Mouse (Mus musculus): ENCODE data around the gene Sash1. TPM values are rescaled to one million over a fixed set of nuclear protein-coding genes. Genes with fewer than 3 reads are reported as not detected.

Gene Sash1
- polyA plus RNA-seq, 1 experiment from 2014 or later, result 1.3 TPM

DNA sequence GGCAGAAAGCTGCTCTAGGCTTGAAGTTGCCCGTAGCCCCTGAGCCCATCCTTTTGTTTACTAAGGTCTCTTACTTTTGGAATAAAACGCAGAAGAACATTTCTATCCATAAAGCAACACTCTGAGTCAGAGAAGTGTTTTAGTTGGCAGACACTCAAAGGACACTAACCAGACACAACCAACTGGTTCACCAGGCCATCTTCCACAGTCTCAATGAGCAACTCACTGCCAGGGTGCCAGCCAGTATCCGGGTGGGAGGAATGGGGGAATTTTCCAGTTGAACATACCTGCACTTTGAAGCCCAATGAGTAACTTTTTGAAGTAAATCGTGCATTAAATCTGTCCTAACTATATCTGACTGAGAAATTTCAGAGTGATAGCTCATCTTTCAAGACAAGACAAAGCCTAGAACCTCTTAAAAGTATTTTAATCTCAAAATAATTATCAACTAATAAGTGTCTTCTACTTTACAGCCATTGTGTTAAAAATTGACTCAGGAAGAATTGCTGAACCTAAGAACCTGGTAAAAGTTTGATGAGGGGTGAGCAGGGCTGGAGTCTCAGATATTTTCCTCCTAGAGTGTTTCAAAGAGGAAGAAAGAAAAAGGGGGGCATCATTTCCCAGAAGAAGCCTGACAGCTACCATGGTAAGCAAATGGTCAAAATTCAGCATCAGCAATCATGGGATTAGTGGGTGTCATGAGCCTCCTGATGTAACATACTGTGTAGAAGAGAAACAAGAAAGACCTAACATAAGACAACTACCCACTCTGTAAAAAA is 74.4 kb downstream of the Sash1 start:
- WGBS, result 88% methylated on average over 4 of the region's 4 CpGs
- H3K36me3 ChIP-seq (ENCODE audit: control insufficient read depth, insufficient read depth), result no peaks in the 10 kb centered on the region

DNA sequence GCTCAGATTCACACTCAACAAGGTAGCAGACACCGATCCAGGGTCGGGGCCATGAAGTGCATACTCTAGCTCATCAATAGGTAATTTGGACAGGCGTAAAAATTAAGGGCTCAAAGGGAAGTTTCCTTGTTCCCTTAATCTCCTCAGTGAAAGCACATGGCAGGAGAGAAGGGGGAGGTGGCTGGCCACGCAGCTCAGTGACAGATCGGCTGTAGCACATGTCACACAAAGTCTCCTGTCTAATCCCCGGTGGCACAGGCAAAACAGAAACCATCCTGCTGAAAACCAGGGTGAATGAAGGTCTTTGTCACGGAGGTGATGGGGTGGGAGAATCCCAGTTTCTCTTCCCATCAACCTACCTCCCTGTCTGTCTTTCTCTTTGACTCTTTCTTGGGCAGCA is 75.4 kb downstream of the Sash1 start:
- ATAC-seq, result no peak

More for the DNA sequence above, 74.4 kb downstream of the Sash1 start:
- Histone ChIP-seq H3K4me2 (ENCODE audit: low read length) (no peak overlapping the region), H3K4me1 (replicated peaks; ENCODE audit: control insufficient read depth, insufficient read depth, low read length) (0 out of 2 replicates have a peak, but pooled peaks cover 2% of the 10 kb centered on the region), H3K9me3 (ENCODE audit: control insufficient read depth, low read length) (no peaks in the 10 kb centered on the region), H3K9ac (replicated peaks; ENCODE audit: low read depth, low read length) (no peak overlapping the region), H3K27ac (ENCODE audit: low read length) (no peak overlapping the region), H3K4me3 (replicated peaks; ENCODE audit: low read length) (no peak overlapping the region), H3K27me3 (replicated peaks; ENCODE audit: control insufficient read depth, insufficient read depth, low read length) (no peaks in the 10 kb centered on the region)
- no peak for ATAC-seq

DNA sequence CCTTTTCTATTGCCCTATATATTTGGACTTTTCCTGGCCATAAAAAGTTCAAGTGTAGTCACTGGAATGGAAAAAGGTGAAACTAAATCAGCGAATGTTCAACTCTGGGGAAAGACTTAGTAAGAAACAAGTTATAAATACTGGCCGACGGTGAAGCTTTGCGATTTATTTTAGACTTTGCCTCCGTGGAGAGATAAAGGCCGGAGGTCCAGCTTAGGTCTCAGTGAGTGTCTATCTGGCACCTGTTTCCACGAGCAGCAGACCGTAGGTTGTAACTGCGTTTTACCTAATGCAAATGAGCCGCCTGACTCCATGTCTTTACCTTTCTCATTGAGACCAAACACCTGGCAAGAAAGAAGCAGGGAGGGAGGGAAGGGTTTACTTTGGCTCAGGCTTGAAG is 77.5 kb downstream of the Sash1 start:
- Histone ChIP-seq H3K27ac (ENCODE audit: low read length) (no peak overlapping the region), H3K4me2 (ENCODE audit: low read length) (no peak overlapping the region), H3K4me1 (replicated peaks; ENCODE audit: control insufficient read depth, insufficient read depth, low read length) (0 out of 2 replicates have a peak, but pooled peaks cover 2% of the 10 kb centered on the region), H3K9me3 (ENCODE audit: control insufficient read depth, low read length) (no peaks in the 10 kb centered on the region), H3K36me3 (ENCODE audit: control insufficient read depth, insufficient read depth) (no peaks in the 10 kb centered on the region), H3K27me3 (replicated peaks; ENCODE audit: control insufficient read depth, insufficient read depth, low read length) (no peaks in the 10 kb centered on the region), H3K4me3 (replicated peaks; ENCODE audit: low read length) (no peak overlapping the region), H3K9ac (replicated peaks; ENCODE audit: low read depth, low read length) (no peak overlapping the region)
- WGBS, result 93% methylated on average over 10 of the region's 10 CpGs
- ATAC-seq, result no peak

More for the DNA sequence above, 75.4 kb downstream of the Sash1 start:
- Histone ChIP-seq H3K36me3 (ENCODE audit: control insufficient read depth, insufficient read depth) (no peaks in the 10 kb centered on the region), H3K4me1 (replicated peaks; ENCODE audit: control insufficient read depth, insufficient read depth, low read length) (0 out of 2 replicates have a peak, but pooled peaks cover 2% of the 10 kb centered on the region), H3K27me3 (replicated peaks; ENCODE audit: control insufficient read depth, insufficient read depth, low read length) (no peaks in the 10 kb centered on the region), H3K9me3 (ENCODE audit: control insufficient read depth, low read length) (no peaks in the 10 kb centered on the region), H3K27ac (ENCODE audit: low read length) (no peak overlapping the region), H3K9ac (replicated peaks; ENCODE audit: low read depth, low read length) (no peak overlapping the region), H3K4me2 (ENCODE audit: low read length) (no peak overlapping the region), H3K4me3 (replicated peaks; ENCODE audit: low read length) (no peak overlapping the region)
- WGBS, result 68% methylated on average over 7 of the region's 7 CpGs

DNA sequence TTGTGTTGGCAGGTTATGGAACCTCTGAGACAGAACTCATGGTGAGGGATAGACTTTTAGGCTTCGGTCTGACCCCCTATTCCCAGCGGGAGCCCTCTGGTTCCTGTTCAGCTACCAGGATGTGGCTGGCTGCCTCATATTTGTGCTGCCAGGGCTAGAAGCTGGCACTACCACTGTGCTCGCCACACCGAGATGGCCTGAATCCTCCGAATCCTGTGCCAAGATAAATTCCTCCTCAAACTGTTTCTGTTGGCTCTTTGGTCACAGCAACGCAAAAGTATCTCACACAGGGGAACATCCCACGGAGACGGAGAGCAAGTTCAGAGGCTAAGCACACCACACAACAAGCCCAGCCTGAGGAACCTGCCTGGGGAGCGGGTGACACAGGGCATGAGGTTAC is 78.3 kb downstream of the Sash1 start:
- no peak overlapping the region for H3K4me2 ChIP-seq (ENCODE audit: low read length)
- ATAC-seq, result no peak
- H3K4me3 ChIP-seq (replicated peaks; ENCODE audit: low read length), result no peak overlapping the region
- no peak overlapping the region for H3K27ac ChIP-seq (ENCODE audit: low read length)
- WGBS, result 91% methylated on average over 9 of the region's 9 CpGs
- no peaks in the 10 kb centered on the region for H3K4me1 ChIP-seq (replicated peaks; ENCODE audit: control insufficient read depth, insufficient read depth, low read length)
- H3K9ac ChIP-seq (replicated peaks; ENCODE audit: low read depth, low read length), result no peak overlapping the region
- no peaks in the 10 kb centered on the region for H3K27me3 ChIP-seq (replicated peaks; ENCODE audit: control insufficient read depth, insufficient read depth, low read length)
- no peaks in the 10 kb centered on the region for H3K36me3 ChIP-seq (ENCODE audit: control insufficient read depth, insufficient read depth)
- no peaks in the 10 kb centered on the region for H3K9me3 ChIP-seq (ENCODE audit: control insufficient read depth, low read length)

DNA sequence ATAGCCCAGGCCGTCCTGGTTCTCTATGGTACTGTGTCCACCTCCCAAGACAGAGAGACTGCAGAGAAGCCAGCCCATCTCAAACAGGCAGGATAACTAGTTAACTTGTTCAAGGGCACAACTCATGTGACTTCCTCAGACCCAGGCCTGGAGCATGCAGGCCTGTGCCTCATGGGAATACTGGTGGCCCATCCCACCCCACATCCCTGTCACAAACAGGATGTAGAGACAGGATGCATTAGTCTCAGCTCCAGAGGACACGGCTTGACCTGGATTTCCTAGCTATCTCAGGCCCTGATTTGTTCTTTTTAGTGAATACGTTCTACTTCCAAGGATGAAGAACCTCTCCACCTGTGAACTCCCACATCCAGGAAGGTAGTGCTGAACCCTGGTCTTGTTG is 80.5 kb downstream of the Sash1 start:
- Histone ChIP-seq H3K4me1 (replicated peaks; ENCODE audit: control insufficient read depth, insufficient read depth, low read length) (peaks cover 11% of the 10 kb centered on the region), H3K4me2 (ENCODE audit: low read length) (no peak overlapping the region), H3K4me3 (replicated peaks; ENCODE audit: low read length) (no peak overlapping the region), H3K27me3 (replicated peaks; ENCODE audit: control insufficient read depth, insufficient read depth, low read length) (no peaks in the 10 kb centered on the region), H3K9ac (replicated peaks; ENCODE audit: low read depth, low read length) (no peak overlapping the region), H3K9me3 (ENCODE audit: control insufficient read depth, low read length) (no peaks in the 10 kb centered on the region), H3K27ac (ENCODE audit: low read length) (no peak overlapping the region), H3K36me3 (ENCODE audit: control insufficient read depth, insufficient read depth) (no peaks in the 10 kb centered on the region)
- 87% methylated on average over 3 of the region's 3 CpGs for WGBS
- ATAC-seq, result no peak

DNA sequence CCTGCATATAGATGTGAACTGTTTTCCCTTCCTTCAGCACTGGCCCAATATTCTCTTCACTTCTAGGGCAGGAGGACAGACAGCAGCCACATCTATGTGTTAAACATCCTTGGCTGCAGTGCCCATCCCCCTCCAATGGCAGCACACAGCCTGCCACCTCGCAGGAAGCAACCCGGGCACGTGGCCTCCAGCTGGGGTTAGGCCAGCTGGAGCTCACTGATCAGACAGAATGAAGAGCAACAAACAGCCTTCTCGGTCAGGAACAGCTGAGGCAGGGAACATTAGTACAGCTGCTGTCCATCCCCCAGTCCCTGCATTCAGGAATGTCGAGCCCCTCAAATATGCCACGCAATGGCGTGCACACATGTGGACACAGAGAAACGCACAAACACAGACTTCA is 81.6 kb downstream of the Sash1 start:
- H3K4me2 ChIP-seq (ENCODE audit: low read length), result no peak overlapping the region
- no peak overlapping the region for H3K27ac ChIP-seq (ENCODE audit: low read length)
- H3K4me1 ChIP-seq (replicated peaks; ENCODE audit: control insufficient read depth, insufficient read depth, low read length), result peaks cover 11% of the 10 kb centered on the region
- no peaks in the 10 kb centered on the region for H3K36me3 ChIP-seq (ENCODE audit: control insufficient read depth, insufficient read depth)
- H3K9ac ChIP-seq (replicated peaks; ENCODE audit: low read depth, low read length), result no peak overlapping the region
- H3K9me3 ChIP-seq (ENCODE audit: control insufficient read depth, low read length), result no peaks in the 10 kb centered on the region
- peak; percentile 13; the same call in 1 of the 2 replicates for ATAC-seq
- H3K27me3 ChIP-seq (replicated peaks; ENCODE audit: control insufficient read depth, insufficient read depth, low read length), result no peaks in the 10 kb centered on the region
- no peak overlapping the region for H3K4me3 ChIP-seq (replicated peaks; ENCODE audit: low read length)
- WGBS, result 46% methylated on average over 8 of the region's 8 CpGs

DNA sequence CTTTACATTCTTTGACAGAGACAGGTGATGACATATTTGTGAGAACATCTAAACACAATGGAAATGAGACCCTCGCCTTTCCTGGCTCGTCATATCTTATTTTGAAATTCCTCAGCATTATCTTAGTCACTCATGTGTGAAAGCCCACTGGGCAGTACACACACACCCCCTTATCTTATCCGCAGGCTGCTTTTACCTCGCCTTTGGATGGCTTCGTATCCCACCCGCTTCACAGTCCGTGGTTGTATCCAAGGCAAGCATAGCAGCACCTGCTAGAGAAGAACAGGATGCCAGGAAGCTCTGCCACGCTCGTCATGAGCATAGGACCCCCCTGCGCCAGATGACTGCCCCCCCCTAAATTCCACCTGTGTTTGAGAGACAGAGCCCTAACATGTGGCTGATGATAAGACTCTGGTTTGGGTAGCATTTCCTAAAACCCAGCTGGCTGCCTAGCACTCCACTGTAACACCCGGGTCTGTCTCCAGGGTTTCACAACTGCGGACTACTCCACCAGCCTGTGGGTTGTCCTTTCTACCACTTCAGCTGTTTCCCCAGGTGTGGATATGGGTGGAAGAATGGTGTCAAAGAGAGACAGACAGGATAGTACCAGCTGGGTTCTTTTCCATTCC is 84.0 kb downstream of the Sash1 start:
- 68% methylated on average over 12 of the region's 12 CpGs for WGBS
- H3K27ac ChIP-seq (ENCODE audit: low read length), result no peak overlapping the region

DNA sequence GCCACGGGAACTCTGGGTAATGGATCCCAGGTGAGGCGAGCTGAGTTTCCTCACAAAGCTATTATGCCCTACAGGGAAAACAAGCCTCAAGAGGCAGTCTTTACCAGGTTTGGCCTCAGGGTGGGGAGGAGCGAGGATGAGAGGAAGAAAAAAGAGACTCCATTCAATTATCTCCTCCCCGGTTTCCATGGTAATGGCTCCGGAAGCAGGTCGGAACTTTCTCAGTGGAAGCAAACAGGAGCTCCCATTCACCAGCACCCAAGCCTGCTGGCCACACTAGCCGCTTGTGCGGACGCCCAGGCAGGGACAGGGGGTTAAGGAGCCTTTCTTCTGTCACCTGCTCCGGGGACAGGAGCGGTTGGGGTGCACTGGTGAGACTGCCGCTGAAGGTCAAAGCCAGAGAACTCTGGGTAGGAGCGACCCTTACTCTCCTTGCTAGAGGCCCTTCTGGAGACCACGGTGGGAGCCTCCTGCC is 84.7 kb downstream of the Sash1 start:
- Histone ChIP-seq H3K27ac (ENCODE audit: low read length) (no peak overlapping the region; the same call in 1 of the 2 replicates), H3K9ac (replicated peaks; ENCODE audit: low read depth, low read length) (no peak overlapping the region), H3K4me2 (ENCODE audit: low read length) (peak overlapping the region; percentile 42), H3K4me3 (replicated peaks; ENCODE audit: low read length) (peak overlapping the region; percentile 14; the same call in 1 of the 2 replicates), H3K4me1 (replicated peaks; ENCODE audit: control insufficient read depth, insufficient read depth, low read length) (peaks cover 11% of the 10 kb centered on the region), H3K9me3 (ENCODE audit: control insufficient read depth, low read length) (no peaks in the 10 kb centered on the region), H3K27me3 (replicated peaks; ENCODE audit: control insufficient read depth, insufficient read depth, low read length) (no peaks in the 10 kb centered on the region), H3K36me3 (ENCODE audit: control insufficient read depth, insufficient read depth) (no peaks in the 10 kb centered on the region)
- 17% methylated on average over 14 of the region's 14 CpGs for WGBS
- ATAC-seq, result peak; percentile 76

More for the DNA sequence above, 84.0 kb downstream of the Sash1 start:
- Histone ChIP-seq H3K4me3 (replicated peaks; ENCODE audit: low read length) (no peak overlapping the region), H3K36me3 (ENCODE audit: control insufficient read depth, insufficient read depth) (no peaks in the 10 kb centered on the region), H3K27me3 (replicated peaks; ENCODE audit: control insufficient read depth, insufficient read depth, low read length) (no peaks in the 10 kb centered on the region), H3K9me3 (ENCODE audit: control insufficient read depth, low read length) (no peaks in the 10 kb centered on the region), H3K4me2 (ENCODE audit: low read length) (no peak overlapping the region), H3K4me1 (replicated peaks; ENCODE audit: control insufficient read depth, insufficient read depth, low read length) (peaks cover 11% of the 10 kb centered on the region), H3K9ac (replicated peaks; ENCODE audit: low read depth, low read length) (no peak overlapping the region)
- ATAC-seq, result 0 out of 2 replicates have a peak, but pooled peaks have one; percentile 21

DNA sequence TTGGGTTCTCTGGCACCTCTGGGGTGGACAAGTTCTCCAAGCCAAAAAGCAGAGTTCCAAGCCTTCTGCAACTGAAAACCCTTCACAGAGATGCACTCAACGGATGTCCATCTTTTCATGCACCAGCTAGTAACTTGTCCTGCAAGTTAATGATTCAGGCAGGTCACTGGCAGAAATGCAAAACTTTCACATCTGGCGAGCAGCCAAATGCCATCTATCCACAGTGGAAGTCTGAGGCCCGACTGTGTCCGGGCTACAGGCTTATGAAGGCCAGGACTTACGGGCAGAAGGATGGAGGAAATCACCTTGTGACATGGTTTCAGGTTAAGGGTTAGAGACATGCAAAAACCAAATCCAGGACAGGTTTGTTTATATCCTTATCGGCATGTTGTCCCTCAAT is 88.0 kb downstream of the Sash1 start:
- no peaks in the 10 kb centered on the region for H3K27me3 ChIP-seq (replicated peaks; ENCODE audit: control insufficient read depth, insufficient read depth, low read length)
- 76% methylated on average over 6 of the region's 6 CpGs for WGBS

More for the DNA sequence above, 88.0 kb downstream of the Sash1 start:
- no peaks in the 10 kb centered on the region for H3K36me3 ChIP-seq (ENCODE audit: control insufficient read depth, insufficient read depth)
- no peak overlapping the region for H3K4me3 ChIP-seq (replicated peaks; ENCODE audit: low read length)
- peaks cover 11% of the 10 kb centered on the region for H3K4me1 ChIP-seq (replicated peaks; ENCODE audit: control insufficient read depth, insufficient read depth, low read length)
- ATAC-seq, result no peak
- H3K9me3 ChIP-seq (ENCODE audit: control insufficient read depth, low read length), result no peaks in the 10 kb centered on the region
- no peak overlapping the region for H3K4me2 ChIP-seq (ENCODE audit: low read length)
- H3K9ac ChIP-seq (replicated peaks; ENCODE audit: low read depth, low read length), result no peak overlapping the region
- no peak overlapping the region for H3K27ac ChIP-seq (ENCODE audit: low read length)

Measured in forebrain, embryonic 16.5 days (tissue).